Mouse (Mus musculus) liver, adult 2 months (tissue): ENCODE measurements around the gene Zfp715.
"Not testable (repeated sequence)": the region's sequence is repeated elsewhere in the genome, so short reads cannot be mapped to it uniquely, and the experiment has no call there.

Source experiments
- CTCF ChIP-seq: fragments of 200-500 bp; IDR thresholded peaks from 2 replicates; pipeline ENCODE4 v1.5.1; 2011; ENCODE audit warnings: low read depth, low read length, control low read depth
- POLR2A ChIP-seq: fragments of 200-500 bp; IDR thresholded peaks from 2 replicates; pipeline ENCODE4 v1.6.1; 2011; ENCODE audit warnings: low read length, control low read depth; ENCODE audit not compliant: insufficient read depth; ENCODE audit errors: extremely low read depth

DNA sequence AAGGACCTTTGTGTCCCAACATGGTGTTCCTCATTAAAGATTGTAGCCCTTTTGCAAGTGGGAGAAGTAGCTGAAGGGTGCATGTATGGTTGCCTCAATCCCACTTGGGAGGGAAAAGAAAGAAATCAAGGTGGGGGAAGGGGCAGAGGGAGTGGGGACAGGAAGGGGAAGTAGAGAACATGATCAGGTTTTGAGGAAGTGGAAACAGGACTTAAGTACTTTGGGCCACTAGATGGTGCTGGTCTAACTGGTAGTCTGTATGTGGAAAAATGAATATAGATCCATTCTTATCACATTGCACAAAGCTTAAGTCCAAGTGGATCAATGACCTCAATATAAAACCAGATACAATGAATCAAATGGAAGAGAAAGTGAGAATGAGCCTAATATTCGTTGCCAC is 62.4 kb downstream of the Zfp715 start:
- TF ChIP-seq POLR2A, CTCF: not testable (repeated sequence)
